In the genomic region with DNA sequence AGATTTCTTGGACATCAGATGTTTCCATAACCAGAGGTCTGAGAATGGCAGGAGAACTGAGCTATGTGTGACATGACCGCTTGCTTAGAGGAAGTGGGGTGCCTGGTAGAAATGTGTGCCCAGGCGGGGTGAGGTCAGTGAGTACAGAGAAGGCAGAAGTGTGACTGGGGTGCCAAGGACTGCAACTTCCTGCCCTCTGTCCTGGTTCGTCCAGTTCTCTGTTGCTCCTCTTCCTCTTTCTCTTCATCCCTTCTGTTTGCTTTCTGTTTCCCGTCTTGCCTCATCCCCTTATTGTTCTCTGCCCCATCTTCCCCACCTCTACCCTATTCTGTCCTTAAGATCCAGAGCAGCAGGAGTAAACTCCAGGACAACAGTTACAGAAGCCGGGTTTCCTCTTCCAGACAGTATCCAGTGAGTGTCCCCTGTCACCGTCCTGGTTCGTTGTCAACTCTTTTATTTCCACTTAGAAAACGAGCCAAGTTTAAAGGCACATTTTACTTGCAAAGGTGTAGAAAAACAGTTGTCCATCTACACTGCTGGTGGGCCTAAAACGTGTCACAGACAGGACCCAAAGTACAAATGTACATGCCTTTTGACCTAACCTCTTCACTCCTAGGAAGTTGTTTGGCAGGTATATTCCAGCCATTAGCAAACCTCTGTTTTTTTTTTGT, we compare ENCODE assay signal across 10 mouse cellular contexts. TPM values are rescaled to one million over a fixed set of nuclear protein-coding genes. Genes with fewer than 3 reads are reported as not detected.
DNase-seq lines count a peak whose midpoint lies in the region; ATAC-seq and TF ChIP-seq lines count a peak whose summit lies in the region.
"Had no signal": no experiment of that assay in that cellular context is flagged by ENCODE, and none has a peak within 500 bp of the region (broad histone marks: within the 10 kb centered on the region; RNA-seq: fewer than 3 reads in every experiment).

No protein-coding gene starts in this region.

- H3K36me3 ChIP-seq in liver, adult 2 months (ENCODE audit: control insufficient read depth, insufficient read depth, low read length) = no peaks in the 10 kb centered on the region
- no peaks in the 10 kb centered on the region for H3K36me3 ChIP-seq in forebrain, embryonic 12.5 days (replicated peaks)
- no peaks in the 10 kb centered on the region for H3K36me3 ChIP-seq in midbrain, embryonic 10.5 days

- H3K27me3 ChIP-seq in liver, adult 2 months (ENCODE audit: control insufficient read depth, insufficient read depth, low read length) = no peaks in the 10 kb centered on the region
- no peaks in the 10 kb centered on the region for H3K27me3 ChIP-seq in forebrain, embryonic 12.5 days
- no peaks in the 10 kb centered on the region for H3K27me3 ChIP-seq in midbrain, embryonic 10.5 days (ENCODE audit: low read depth, poor library complexity, severe bottlenecking)

- H3K4me3 ChIP-seq in liver, adult 2 months (ENCODE audit: insufficient read depth, low read depth, low read length) = no peak overlapping the region
- H3K4me3 ChIP-seq in brown adipose tissue, adult 24 weeks (ENCODE audit: insufficient read depth, low read depth, low read length) = peak overlapping the region; percentile 2; the same call in 1 of the 2 replicates
- H3K4me3 ChIP-seq in forebrain, embryonic 12.5 days (replicated peaks) = no peak overlapping the region
- H3K4me3 ChIP-seq in midbrain, embryonic 10.5 days = no peak overlapping the region

- DNase-seq in liver, adult 2 months (ENCODE audit: extremely low read depth, low read depth, low spot score) = peak; percentile 46
- DNase-seq in liver = no peak
- DNase-seq in heart, postnatal 25 days (ENCODE audit: low spot score) = peak; percentile 44
- no peak for DNase-seq in midbrain, embryonic 10.5 days (ENCODE audit: low spot score)
- DNase-seq: adrenal gland, postnatal 25 days; kidney, postnatal 10 days had no signal

- intact Hi-C loops in heart, postnatal 25 days (cut with DNase I) = loop anchor here (5.0 kb wide), 1 partner anchor 41 kb away; no protein-coding TSS in a partner anchor

- peaks cover 17% of the 10 kb centered on the region for H3K4me1 ChIP-seq in liver, adult 2 months (ENCODE audit: control insufficient read depth, insufficient read depth, low read length)
- peaks cover 8% of the 10 kb centered on the region for H3K4me1 ChIP-seq in brown adipose tissue, adult 24 weeks (ENCODE audit: control insufficient read depth, insufficient read depth, insufficient read length, low read length)
- no peaks in the 10 kb centered on the region for H3K4me1 ChIP-seq in forebrain, embryonic 12.5 days
- H3K4me1 ChIP-seq in midbrain, embryonic 10.5 days = peaks cover 3% of the 10 kb centered on the region; the same call in 1 of the 2 replicates

- no peak for TF ChIP-seq POLR2A in liver, adult 2 months (IDR thresholded peaks at IDR 0.05; ENCODE audit: extremely low read depth, insufficient read depth, low read length)

- H3K4me2 ChIP-seq in forebrain, embryonic 12.5 days = no peak overlapping the region

- WGBS in liver, adult 2 months = 44% methylated on average over 9 of the region's 9 CpGs
- WGBS in forebrain, embryonic 12.5 days = 76% methylated on average over 9 of the region's 9 CpGs
- WGBS in midbrain, embryonic 10.5 days = 75% methylated on average over 9 of the region's 9 CpGs

- H3K9me3 ChIP-seq in forebrain, embryonic 12.5 days = no peaks in the 10 kb centered on the region
- H3K9me3 ChIP-seq in midbrain, embryonic 10.5 days (replicated peaks) = no peaks in the 10 kb centered on the region

- no peaks in the 10 kb centered on the region for H3K79me2 ChIP-seq in liver, adult 2 months (ENCODE audit: control insufficient read depth, insufficient read depth, low read length)

- TF ChIP-seq CTCF in liver, adult 2 months (IDR thresholded peaks at IDR 0.05; ENCODE audit: low read depth, low read length) = no peak

- peak; percentile 89 for ATAC-seq in neutrophil, adult 5-6 weeks (ENCODE audit: extremely low read depth, insufficient number of reproducible peaks, low FRiP score, poor library complexity, severe bottlenecking)
- no peak for ATAC-seq in forebrain, embryonic 12.5 days (ENCODE audit: low FRiP score)
- ATAC-seq in activated CD4-positive, CD25-positive, alpha-beta regulatory T cell, adult 4 months = no peak

- H3K9ac ChIP-seq in liver, adult 2 months (ENCODE audit: low read depth, low read length) = no peak overlapping the region
- H3K9ac ChIP-seq in forebrain, embryonic 12.5 days = no peak overlapping the region

- peak overlapping the region; percentile 30; the same call in 1 of the 2 replicates for H3K27ac ChIP-seq in liver, adult 2 months (replicated peaks; ENCODE audit: insufficient read depth, low read depth, low read length)
- H3K27ac ChIP-seq in brown adipose tissue, adult 24 weeks (replicated peaks; ENCODE audit: low read depth, low read length) = peak overlapping the region; percentile 97
- H3K27ac ChIP-seq in forebrain, embryonic 12.5 days = no peak overlapping the region
- H3K27ac ChIP-seq in midbrain, embryonic 10.5 days (replicated peaks) = no peak overlapping the region

RNA-seq across cellular contexts. Expression of a gene that starts 49.7 kb away (rescaled TPM):
- total RNA-seq in liver, adult 2 months (2014; rRNA removed) = 17.1 and 23.0 TPM in 2 replicates
- 13.9 and 25.4 TPM in 2 replicates for polyA plus RNA-seq in liver, adult 2 months (2012; rRNA removed)
- 5.9 and 7.0 TPM in 2 replicates for polyA plus RNA-seq in brown adipose tissue, adult 24 weeks (2012; ENCODE audit: insufficient read depth, insufficient read length, missing spikeins)
- 10 to 100 TPM; 14.4 to 15.1 TPM for total RNA-seq in heart, postnatal 25 days (2021)
- 105 and 120 TPM in 2 replicates for total RNA-seq in neutrophil, adult 5-6 weeks (2017)
- 18.7 and 19.9 TPM in 2 replicates for polyA plus RNA-seq in forebrain, embryonic 12.5 days (2016; fragmentation: Nextera tagmentation; extraction: Ambion mirVana)
- 10 to 100 TPM; 17.5 to 19.7 TPM for polyA plus RNA-seq in activated CD4-positive, CD25-positive, alpha-beta regulatory T cell, adult 4 months (2017; shearing (Covaris generic))
- polyA plus RNA-seq in midbrain, embryonic 10.5 days (2016; fragmentation: Nextera tagmentation; extraction: Ambion mirVana) = 9.8 and 9.9 TPM in 2 replicates

Comparison
In these comparisons a context has a peak if more than half of its experiments do, and no peak if none do; other contexts are left out.
1. DNase-seq: peak in liver, adult 2 months (single experiment) and heart, postnatal 25 days (single experiment); none in liver (single experiment) and midbrain, embryonic 10.5 days (single experiment).
2. H3K27ac ChIP-seq: peak in liver, adult 2 months (single experiment) and brown adipose tissue, adult 24 weeks (single experiment); none in forebrain, embryonic 12.5 days (single experiment) and midbrain, embryonic 10.5 days (single experiment).